Mouse (Mus musculus) neural tube, embryonic 15.5 days (tissue): ENCODE measurements around the gene Tbc1d2. TPM values are rescaled to one million over a fixed set of nuclear protein-coding genes. Genes with fewer than 3 reads are reported as not detected.
"Not testable (repeated sequence)": the region's sequence is repeated elsewhere in the genome, so short reads cannot be mapped to it uniquely, and the experiment has no call there.

ENCODE experiments used
- ATAC-seq: fragments of 200-750 bp; cut with Nextera tagmentation; 2 replicates; pipeline ENCODE4 v1.8.0; 2017; ENCODE audit warnings: mild to moderate bottlenecking, moderate TSS enrichment, moderate library complexity; ENCODE audit not compliant: low FRiP score
- H3K27ac ChIP-seq: fragments of 300-500 bp; sonication (generic); replicated peaks from 2 replicates; pipeline ENCODE4 v1.5.1; 2015; ENCODE audit warnings: mild to moderate bottlenecking, inconsistent platforms
- H3K27me3 ChIP-seq: fragments of 300-500 bp; sonication (generic); replicated peaks from 2 replicates; pipeline ENCODE4 v1.6.1; 2015; ENCODE audit warnings: inconsistent platforms
- H3K36me3 ChIP-seq: fragments of 300-500 bp; sonication (generic); 2 replicates; pipeline ENCODE4 v1.6.1; 2015; ENCODE audit warnings: inconsistent platforms
- H3K4me1 ChIP-seq: fragments of 300-500 bp; sonication (generic); 2 replicates; pipeline ENCODE4 v1.6.1; 2015; ENCODE audit warnings: inconsistent platforms
- H3K4me2 ChIP-seq: fragments of 300-500 bp; sonication (generic); 2 replicates; pipeline ENCODE4 v1.6.1; 2015; ENCODE audit warnings: inconsistent platforms, mild to moderate bottlenecking, moderate library complexity
- H3K4me3 ChIP-seq: fragments of 300-500 bp; sonication (generic); replicated peaks from 2 replicates; pipeline ENCODE4 v1.5.1; 2015; ENCODE audit warnings: mild to moderate bottlenecking, inconsistent platforms
- H3K9ac ChIP-seq: fragments of 300-500 bp; sonication (generic); replicated peaks from 2 replicates; pipeline ENCODE4 v1.6.1; 2015; ENCODE audit warnings: mild to moderate bottlenecking, inconsistent platforms
- H3K9me3 ChIP-seq: fragments of 300-500 bp; sonication (generic); replicated peaks from 2 replicates; pipeline ENCODE4 v1.6.1; 2016; ENCODE audit warnings: inconsistent platforms
- WGBS: fragments of 180-500 bp; shearing (Covaris S2); methylation state at CpG from one replicate; pipeline ENCODE4 v1.1.7; 2015; ENCODE audit warnings: mixed read lengths; 5-methylcytosine and 5-hydroxymethylcytosine counted together
- polyA plus RNA-seq: library from polyadenylated mRNA; unstranded; fragments of >200 nt; fragmentation: Nextera tagmentation; extraction: Ambion mirVana; gene quantifications from 2 replicates; pipeline ENCODE4 v1.2.1, GENCODE M21; 2015

Tbc1d2 gene
- polyA plus RNA-seq, 1 experiment from 2014 or later, result 0.73 TPM

GRCm38 (mm10) chr4:46601258-46601843, 48.7 kb downstream of the Tbc1d2 start:
- peak overlapping the region; percentile 76 for H3K9ac ChIP-seq
- ATAC-seq, result peak; percentile 48
- H3K4me1 ChIP-seq, result peaks cover 17% of the 10 kb centered on the region; the same call in 1 of the 2 replicates
- H3K27ac ChIP-seq, result peak overlapping the region; percentile 54; the same call in 1 of the 2 replicates
- H3K9me3 ChIP-seq, result no peaks in the 10 kb centered on the region
- H3K4me3 ChIP-seq, result peak overlapping the region; percentile 60
- under 1% methylated on average over 51 of the region's 52 CpGs for WGBS
- H3K4me2 ChIP-seq, result peak overlapping the region; percentile 87
- H3K27me3 ChIP-seq, result peaks cover 17% of the 10 kb centered on the region
- H3K36me3 ChIP-seq, result no peaks in the 10 kb centered on the region

- Histone ChIP-seq H3K27ac (peak overlapping the region; percentile 54; the same call in 1 of the 2 replicates), H3K27me3 (peaks cover 18% of the 10 kb centered on the region), H3K9me3 (no peaks in the 10 kb centered on the region), H3K4me2 (peak overlapping the region; percentile 87), H3K9ac (peak overlapping the region; percentile 76), H3K36me3 (no peaks in the 10 kb centered on the region), H3K4me3 (peak overlapping the region; percentile 60), H3K4me1 (peaks cover 17% of the 10 kb centered on the region; the same call in 1 of the 2 replicates)
- ATAC-seq, result no peak
- WGBS, result 36% methylated on average over 20 of the region's 20 CpGs
Measured at GRCm38 (mm10) chr4:46600473-46601257, 49.3 kb downstream of the Tbc1d2 start.

GRCm38 (mm10) chr4:46599609-46600008, 50.4 kb downstream of the Tbc1d2 start:
- H3K4me2 ChIP-seq, H3K4me3 ChIP-seq, H3K27ac ChIP-seq, H3K9ac ChIP-seq, ATAC-seq, H3K36me3 ChIP-seq, H3K9me3 ChIP-seq: not testable (repeated sequence)
- peaks cover 18% of the 10 kb centered on the region for H3K27me3 ChIP-seq
- H3K4me1 ChIP-seq, result peaks cover 17% of the 10 kb centered on the region; the same call in 1 of the 2 replicates
- 83% methylated on average over 11 of the region's 12 CpGs for WGBS

GRCm38 (mm10) chr4:46598981-46599380, 51.0 kb downstream of the Tbc1d2 start:
- peaks cover 15% of the 10 kb centered on the region for H3K27me3 ChIP-seq
- 76% methylated on average over 6 of the region's 6 CpGs for WGBS
- ATAC-seq, result no peak
- H3K4me2 ChIP-seq, result no peak overlapping the region
- H3K36me3 ChIP-seq, result no peaks in the 10 kb centered on the region
- H3K27ac ChIP-seq, result no peak overlapping the region
- peaks cover 17% of the 10 kb centered on the region; the same call in 1 of the 2 replicates for H3K4me1 ChIP-seq
- H3K9me3 ChIP-seq, result no peaks in the 10 kb centered on the region
- no peak overlapping the region for H3K4me3 ChIP-seq
- H3K9ac ChIP-seq, result no peak overlapping the region

- H3K4me1 ChIP-seq, result peaks cover 17% of the 10 kb centered on the region; the same call in 1 of the 2 replicates
- no peak for ATAC-seq
- no peaks in the 10 kb centered on the region for H3K9me3 ChIP-seq
- H3K27me3 ChIP-seq, result peaks cover 15% of the 10 kb centered on the region
- no peak overlapping the region for H3K4me3 ChIP-seq
- WGBS, result 74% methylated on average over 10 of the region's 10 CpGs
- no peaks in the 10 kb centered on the region for H3K36me3 ChIP-seq
- H3K27ac ChIP-seq, result no peak overlapping the region
- no peak overlapping the region for H3K4me2 ChIP-seq
- no peak overlapping the region for H3K9ac ChIP-seq
Measured at GRCm38 (mm10) chr4:46598111-46598510, 51.9 kb downstream of the Tbc1d2 start.

GRCm38 (mm10) chr4:46597286-46597961, 52.6 kb downstream of the Tbc1d2 start:
- no peak overlapping the region for H3K9ac ChIP-seq

GRCm38 (mm10) chr4:46596398-46596797, 53.6 kb downstream of the Tbc1d2 start:
- no peak for ATAC-seq
- no peak overlapping the region for H3K9ac ChIP-seq
- H3K4me1 ChIP-seq, result peaks cover 16% of the 10 kb centered on the region; the same call in 1 of the 2 replicates
- H3K27me3 ChIP-seq, result peaks cover 15% of the 10 kb centered on the region
- no peak overlapping the region for H3K27ac ChIP-seq
- H3K36me3 ChIP-seq, result no peaks in the 10 kb centered on the region
- no peaks in the 10 kb centered on the region for H3K9me3 ChIP-seq
- no peak overlapping the region for H3K4me2 ChIP-seq
- 75% methylated on average over 6 of the region's 6 CpGs for WGBS
- H3K4me3 ChIP-seq, result no peak overlapping the region

More at GRCm38 (mm10) chr4:46597286-46597961, 52.6 kb downstream of the Tbc1d2 start:
- H3K9me3 ChIP-seq, result no peaks in the 10 kb centered on the region
- H3K27me3 ChIP-seq, result peaks cover 15% of the 10 kb centered on the region
- no peak for ATAC-seq
- H3K4me1 ChIP-seq, result peaks cover 17% of the 10 kb centered on the region; the same call in 1 of the 2 replicates
- no peak overlapping the region for H3K4me3 ChIP-seq
- H3K36me3 ChIP-seq, result no peaks in the 10 kb centered on the region
- H3K4me2 ChIP-seq, result no peak overlapping the region
- H3K27ac ChIP-seq, result no peak overlapping the region
- 82% methylated on average over 11 of the region's 11 CpGs for WGBS

- no peaks in the 10 kb centered on the region for H3K36me3 ChIP-seq
- H3K9ac ChIP-seq, result no peak overlapping the region
- H3K27me3 ChIP-seq, result 0 out of 2 replicates have a peak, but pooled peaks cover 3% of the 10 kb centered on the region
- H3K4me2 ChIP-seq, result no peak overlapping the region
- no peak overlapping the region for H3K4me3 ChIP-seq
- WGBS, result 95% methylated on average over 5 of the region's 5 CpGs
- no peak for ATAC-seq
- H3K4me1 ChIP-seq, result no peaks in the 10 kb centered on the region
- no peaks in the 10 kb centered on the region for H3K9me3 ChIP-seq
- no peak overlapping the region for H3K27ac ChIP-seq
Measured at GRCm38 (mm10) chr4:46594131-46594530, 55.9 kb downstream of the Tbc1d2 start.

- Histone ChIP-seq H3K4me2 (no peak overlapping the region), H3K9ac (no peak overlapping the region), H3K4me3 (no peak overlapping the region), H3K4me1 (no peaks in the 10 kb centered on the region), H3K9me3 (no peaks in the 10 kb centered on the region), H3K27me3 (0 out of 2 replicates have a peak, but pooled peaks cover 3% of the 10 kb centered on the region), H3K27ac (no peak overlapping the region), H3K36me3 (no peaks in the 10 kb centered on the region)
- WGBS, result 55% methylated on average over 6 of the region's 6 CpGs
- no peak for ATAC-seq
Measured at GRCm38 (mm10) chr4:46593472-46593871, 56.5 kb downstream of the Tbc1d2 start.

- no peak overlapping the region for H3K4me2 ChIP-seq
- ATAC-seq, result no peak
- no peaks in the 10 kb centered on the region for H3K9me3 ChIP-seq
- no peak overlapping the region for H3K27ac ChIP-seq
- 92% methylated on average over 9 of the region's 9 CpGs for WGBS
- no peak overlapping the region for H3K9ac ChIP-seq
- H3K36me3 ChIP-seq, result no peaks in the 10 kb centered on the region
- H3K4me1 ChIP-seq, result no peaks in the 10 kb centered on the region
- 0 out of 2 replicates have a peak, but pooled peaks cover 3% of the 10 kb centered on the region for H3K27me3 ChIP-seq
- no peak overlapping the region for H3K4me3 ChIP-seq
Measured at GRCm38 (mm10) chr4:46591833-46592520, 58.0 kb downstream of the Tbc1d2 start.

GRCm38 (mm10) chr4:46590810-46591209, 59.2 kb downstream of the Tbc1d2 start:
- H3K9me3 ChIP-seq, result no peaks in the 10 kb centered on the region
- H3K4me2 ChIP-seq, result no peak overlapping the region
- H3K4me1 ChIP-seq, result no peaks in the 10 kb centered on the region
- WGBS, result 80% methylated on average over 4 of the region's 4 CpGs
- H3K27ac ChIP-seq, result no peak overlapping the region
- no peaks in the 10 kb centered on the region for H3K36me3 ChIP-seq
- no peak for ATAC-seq
- H3K4me3 ChIP-seq, result no peak overlapping the region
- H3K27me3 ChIP-seq, result no peaks in the 10 kb centered on the region
- H3K9ac ChIP-seq, result no peak overlapping the region
